Mouse (Mus musculus): ENCODE data around the gene Gns. TPM values are rescaled to one million over a fixed set of nuclear protein-coding genes. Genes with fewer than 3 reads are reported as not detected.

The Gns gene
- polyA plus RNA-seq, 1 experiment from 2014 or later = 25.7 TPM

DNA sequence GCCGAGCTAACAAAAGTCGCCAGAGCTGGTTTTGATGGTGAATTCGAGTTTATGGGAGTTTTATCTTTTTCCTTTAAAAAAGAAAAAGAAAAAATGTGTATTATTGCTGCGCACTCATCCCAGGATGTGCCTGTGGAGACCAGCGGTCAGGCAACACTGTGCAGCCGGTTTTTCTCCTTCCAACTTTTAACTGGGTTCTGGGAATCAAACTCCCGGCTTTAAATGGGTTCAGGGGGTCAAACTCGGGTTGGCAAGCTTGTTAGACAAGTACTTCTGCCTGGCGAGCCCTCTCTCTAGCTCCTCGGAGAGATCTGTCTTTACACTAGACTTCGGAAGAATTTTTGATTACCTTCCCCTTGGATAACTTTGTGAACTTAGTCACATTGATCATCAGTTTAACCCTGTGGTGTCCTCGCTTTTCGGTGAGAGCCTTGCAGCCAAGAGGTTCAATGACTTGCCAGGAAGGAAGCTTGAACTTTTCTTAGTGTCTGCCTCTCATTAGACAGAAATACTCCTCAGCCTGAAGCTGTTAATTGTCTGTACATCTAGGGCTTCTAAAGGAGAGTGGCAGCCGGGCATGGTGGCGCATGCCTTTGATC is 13.1 kb upstream of the Gns start:
- no peaks in the 10 kb centered on the region for H3K9me3 ChIP-seq (ENCODE audit: control insufficient read depth, low read length)
- WGBS = 25% methylated on average over 15 of the region's 15 CpGs
- ATAC-seq (ENCODE audit: low FRiP score, low TSS enrichment) (0 out of 2 replicates have a peak, but pooled peaks have one; percentile 11), DNase-seq (ENCODE audit: low spot score) (peak; percentile 33)
- peak overlapping the region; percentile 79 for H3K27ac ChIP-seq (replicated peaks)
- peaks cover 4% of the 10 kb centered on the region; the same call in 1 of the 2 replicates for H3K4me1 ChIP-seq (replicated peaks; ENCODE audit: control insufficient read depth, insufficient read depth)
- H3K9ac ChIP-seq (ENCODE audit: low read length) = peak overlapping the region; percentile 54; the same call in 1 of the 2 replicates
- peak overlapping the region; percentile 59 for H3K4me3 ChIP-seq (ENCODE audit: low read depth, low read length)
- no peaks in the 10 kb centered on the region; the same call in 1 of the 2 replicates for H3K27me3 ChIP-seq (ENCODE audit: control insufficient read depth, insufficient read depth, low read length)
- no peaks in the 10 kb centered on the region for H3K36me3 ChIP-seq (ENCODE audit: control insufficient read depth, insufficient read depth, low read length)
- peak overlapping the region; percentile 70 for H3K4me2 ChIP-seq (replicated peaks; ENCODE audit: low read depth)
- TF ChIP-seq CTCF (IDR thresholded peaks at IDR 0.05; ENCODE audit: low read depth) = no peak
- TF ChIP-seq EP300 (optimal IDR thresholded peaks at IDR 0.05) = no peak

DNA sequence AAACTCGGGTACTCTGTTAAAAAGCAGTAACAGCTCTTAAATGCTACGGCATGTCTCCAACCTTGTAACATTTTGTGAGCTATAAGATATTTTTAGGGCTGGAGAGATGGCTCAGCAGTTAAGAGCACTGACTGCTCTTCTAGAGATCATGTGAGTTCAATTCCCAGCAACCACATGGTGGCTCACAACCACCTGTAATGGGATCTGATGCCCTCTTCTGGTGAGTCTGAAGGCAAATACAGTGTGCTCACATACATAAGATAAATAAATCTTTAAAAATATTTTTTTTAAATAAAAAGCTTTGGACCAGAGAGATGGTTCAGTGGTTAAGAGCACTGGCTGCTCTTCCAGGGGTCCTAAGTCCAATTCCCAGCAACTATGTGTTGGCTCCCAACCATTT is 4.5 kb upstream of the Gns start:
- Histone ChIP-seq H3K9ac (ENCODE audit: low read length) (no peak overlapping the region), H3K9me3 (ENCODE audit: control insufficient read depth, low read length) (no peaks in the 10 kb centered on the region), H3K4me1 (replicated peaks; ENCODE audit: control insufficient read depth, insufficient read depth) (peaks cover 3% of the 10 kb centered on the region; the same call in 1 of the 2 replicates), H3K27me3 (ENCODE audit: control insufficient read depth, insufficient read depth, low read length) (no peaks in the 10 kb centered on the region), H3K36me3 (ENCODE audit: control insufficient read depth, insufficient read depth, low read length) (no peaks in the 10 kb centered on the region), H3K4me3 (ENCODE audit: low read depth, low read length) (no peak overlapping the region), H3K4me2 (replicated peaks; ENCODE audit: low read depth) (no peak overlapping the region), H3K27ac (replicated peaks) (no peak overlapping the region)
- DNase-seq (ENCODE audit: low spot score) (no peak), ATAC-seq (ENCODE audit: low FRiP score, low TSS enrichment) (no peak)
- 92% methylated on average over 2 of the region's 2 CpGs for WGBS
- TF ChIP-seq EP300 (optimal IDR thresholded peaks at IDR 0.05) (no peak), CTCF (IDR thresholded peaks at IDR 0.05; ENCODE audit: low read depth) (peak; percentile 37)

- no peak overlapping the region for H3K27ac ChIP-seq (replicated peaks)
- 81% methylated on average over 8 of the region's 8 CpGs for WGBS
- no peak for ATAC-seq (ENCODE audit: low FRiP score, low TSS enrichment)
- H3K36me3 ChIP-seq (ENCODE audit: control insufficient read depth, insufficient read depth, low read length) = no peaks in the 10 kb centered on the region
- no peaks in the 10 kb centered on the region for H3K27me3 ChIP-seq (ENCODE audit: control insufficient read depth, insufficient read depth, low read length)
- DNase-seq (ENCODE audit: low spot score) = no peak
- H3K4me1 ChIP-seq (replicated peaks; ENCODE audit: control insufficient read depth, insufficient read depth) = peaks cover 3% of the 10 kb centered on the region; the same call in 1 of the 2 replicates
- H3K4me3 ChIP-seq (ENCODE audit: low read depth, low read length) = no peak overlapping the region
- no peak for TF ChIP-seq CTCF (IDR thresholded peaks at IDR 0.05; ENCODE audit: low read depth)
- no peak overlapping the region for H3K4me2 ChIP-seq (replicated peaks; ENCODE audit: low read depth)
- H3K9ac ChIP-seq (ENCODE audit: low read length) = no peak overlapping the region
- H3K9me3 ChIP-seq (ENCODE audit: control insufficient read depth, low read length) = no peaks in the 10 kb centered on the region
Observed at GRCm38 (mm10) chr10:121363201-121363600, 1.7 kb upstream of the Gns start.

DNA sequence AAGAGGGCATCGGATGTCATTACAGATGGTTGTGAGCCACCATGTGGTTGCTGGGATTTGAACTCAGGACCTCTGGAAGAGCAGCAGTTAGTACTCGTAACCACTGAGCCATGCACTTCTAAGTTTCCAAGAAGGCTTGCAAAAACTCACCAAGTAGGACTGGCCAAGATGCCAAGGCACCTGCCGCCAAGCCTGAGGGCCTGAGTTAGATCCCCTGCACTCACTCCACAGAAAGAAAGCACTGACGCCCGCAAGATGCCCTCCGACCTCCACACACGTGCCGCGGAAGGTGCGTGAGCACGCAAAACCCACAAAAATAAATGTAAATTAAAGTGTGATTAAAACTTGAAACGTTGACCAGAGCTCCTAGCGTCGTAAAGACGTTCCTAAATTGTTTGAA is 584 bp upstream of the Gns start:
- no peak for ATAC-seq (ENCODE audit: low FRiP score, low TSS enrichment)
- Histone ChIP-seq H3K9me3 (ENCODE audit: control insufficient read depth, low read length) (no peaks in the 10 kb centered on the region), H3K27me3 (ENCODE audit: control insufficient read depth, insufficient read depth, low read length) (no peaks in the 10 kb centered on the region), H3K4me1 (replicated peaks; ENCODE audit: control insufficient read depth, insufficient read depth) (peaks cover 3% of the 10 kb centered on the region; the same call in 1 of the 2 replicates), H3K4me3 (ENCODE audit: low read depth, low read length) (peak overlapping the region; percentile 91), H3K4me2 (replicated peaks; ENCODE audit: low read depth) (peak overlapping the region; percentile 99), H3K9ac (ENCODE audit: low read length) (peak overlapping the region; percentile 41; the same call in 1 of the 2 replicates), H3K36me3 (ENCODE audit: control insufficient read depth, insufficient read depth, low read length) (no peaks in the 10 kb centered on the region), H3K27ac (replicated peaks) (no peak overlapping the region; the same call in 1 of the 2 replicates)
- no peak for TF ChIP-seq CTCF (IDR thresholded peaks at IDR 0.05; ENCODE audit: low read depth)
- DNase-seq (ENCODE audit: low spot score) = no peak
- 25% methylated on average over 15 of the region's 15 CpGs for WGBS

DNA sequence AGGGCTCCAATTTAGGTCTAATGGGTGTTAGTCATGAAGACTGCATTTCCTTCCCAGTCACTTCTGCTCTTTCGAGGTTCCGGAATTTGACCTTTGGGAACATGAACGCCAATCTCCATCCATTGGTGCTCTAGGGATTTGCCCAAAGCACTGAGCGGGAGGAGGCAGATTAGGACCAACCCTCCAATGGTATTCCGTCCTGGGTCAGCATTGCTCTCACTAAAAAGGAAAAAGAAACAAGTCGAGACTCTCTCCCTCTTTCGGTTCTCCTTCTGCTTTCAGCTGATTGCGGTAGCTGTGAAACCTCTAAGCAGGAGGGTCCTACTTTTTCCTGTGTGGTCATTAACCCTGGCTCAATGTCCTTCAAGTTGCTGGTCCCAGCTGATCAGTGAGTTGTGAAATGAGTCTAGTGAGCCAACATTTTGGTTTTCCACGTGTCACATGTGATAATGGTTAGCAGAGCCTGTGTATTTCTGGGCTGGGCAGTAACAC is 937 bp downstream of the Gns start:
- H3K4me3 ChIP-seq (ENCODE audit: low read depth, low read length) = peak overlapping the region; percentile 91
- peak overlapping the region; percentile 99 for H3K4me2 ChIP-seq (replicated peaks; ENCODE audit: low read depth)
- TF ChIP-seq EP300 (optimal IDR thresholded peaks at IDR 0.05) (no peak), CTCF (IDR thresholded peaks at IDR 0.05; ENCODE audit: low read depth) (no peak)
- DNase-seq (ENCODE audit: low spot score) = peak; percentile 22
- peaks cover 3% of the 10 kb centered on the region; the same call in 1 of the 2 replicates for H3K4me1 ChIP-seq (replicated peaks; ENCODE audit: control insufficient read depth, insufficient read depth)
- H3K9me3 ChIP-seq (ENCODE audit: control insufficient read depth, low read length) = no peaks in the 10 kb centered on the region
- no peak overlapping the region; the same call in 1 of the 2 replicates for H3K27ac ChIP-seq (replicated peaks)
- ATAC-seq (ENCODE audit: low FRiP score, low TSS enrichment) = no peak
- peak overlapping the region; percentile 84; the same call in 1 of the 2 replicates for H3K9ac ChIP-seq (ENCODE audit: low read length)
- 9% methylated on average over 9 of the region's 9 CpGs for WGBS
- no peaks in the 10 kb centered on the region for H3K27me3 ChIP-seq (ENCODE audit: control insufficient read depth, insufficient read depth, low read length)
- H3K36me3 ChIP-seq (ENCODE audit: control insufficient read depth, insufficient read depth, low read length) = no peaks in the 10 kb centered on the region

GRCm38 (mm10) chr10:121367271-121367670 is 2.4 kb downstream of the Gns start:
- H3K4me2 ChIP-seq (replicated peaks; ENCODE audit: low read depth) = no peak overlapping the region
- H3K9ac ChIP-seq (ENCODE audit: low read length) = no peak overlapping the region
- DNase-seq (ENCODE audit: low spot score) = no peak
- H3K27ac ChIP-seq (replicated peaks) = no peak overlapping the region
- no peaks in the 10 kb centered on the region for H3K27me3 ChIP-seq (ENCODE audit: control insufficient read depth, insufficient read depth, low read length)
- H3K4me1 ChIP-seq (replicated peaks; ENCODE audit: control insufficient read depth, insufficient read depth) = peaks cover 3% of the 10 kb centered on the region; the same call in 1 of the 2 replicates
- H3K4me3 ChIP-seq (ENCODE audit: low read depth, low read length) = no peak overlapping the region
- WGBS = 75% methylated on average over 13 of the region's 13 CpGs
- H3K9me3 ChIP-seq (ENCODE audit: control insufficient read depth, low read length) = no peaks in the 10 kb centered on the region
- no peak for TF ChIP-seq CTCF (IDR thresholded peaks at IDR 0.05; ENCODE audit: low read depth)
- ATAC-seq (ENCODE audit: low FRiP score, low TSS enrichment) = no peak
- H3K36me3 ChIP-seq (ENCODE audit: control insufficient read depth, insufficient read depth, low read length) = no peaks in the 10 kb centered on the region
